Mouse (Mus musculus): ENCODE measurements at regions not wholly inside any gene's neighbourhood (a gene's known extent, or its start where the extent isn't known, plus 50 kb on each side); places are given as distances from the start of the nearest gene placed in this dataset.

DNA sequence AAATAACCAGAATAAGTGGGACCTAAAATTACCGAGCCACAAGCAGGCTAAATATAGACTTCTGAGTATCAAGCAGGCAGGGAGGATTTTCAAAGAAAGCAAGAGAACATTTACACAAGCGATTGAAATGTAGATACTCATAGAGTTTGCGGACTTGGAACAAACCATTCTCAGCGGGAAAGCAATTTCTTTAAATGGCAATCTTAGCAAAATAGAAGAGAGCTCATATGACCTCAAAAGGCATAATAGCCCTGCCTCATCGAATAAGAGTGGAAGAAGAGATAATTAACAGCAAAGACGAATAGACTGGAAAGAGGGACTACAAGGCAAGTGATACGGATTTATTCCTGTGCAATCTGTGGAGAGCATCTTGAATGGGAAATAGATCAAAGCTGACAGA is 163.7 kb upstream of the Gdf10 start:
- Histone ChIP-seq H3K4me1 (ENCODE audit: control insufficient read depth, insufficient read depth, low read length) (no peaks in the 10 kb centered on the region), H3K4me3 (replicated peaks; ENCODE audit: control insufficient read depth, low read depth, low read length) (no peak overlapping the region), H3K27ac (ENCODE audit: control insufficient read depth, insufficient read depth, low read depth, low read length, poor library complexity) (no peak overlapping the region)
- WGBS, result 69% methylated on average over 7 of the region's 7 CpGs
- TF ChIP-seq POLR2A (IDR thresholded peaks at IDR 0.05; ENCODE audit: borderline replicate concordance, control insufficient read depth, low read depth, low read length) (no peak), CTCF (IDR thresholded peaks at IDR 0.05; ENCODE audit: control insufficient read depth, insufficient read depth, low read length) (no peak)

DNA sequence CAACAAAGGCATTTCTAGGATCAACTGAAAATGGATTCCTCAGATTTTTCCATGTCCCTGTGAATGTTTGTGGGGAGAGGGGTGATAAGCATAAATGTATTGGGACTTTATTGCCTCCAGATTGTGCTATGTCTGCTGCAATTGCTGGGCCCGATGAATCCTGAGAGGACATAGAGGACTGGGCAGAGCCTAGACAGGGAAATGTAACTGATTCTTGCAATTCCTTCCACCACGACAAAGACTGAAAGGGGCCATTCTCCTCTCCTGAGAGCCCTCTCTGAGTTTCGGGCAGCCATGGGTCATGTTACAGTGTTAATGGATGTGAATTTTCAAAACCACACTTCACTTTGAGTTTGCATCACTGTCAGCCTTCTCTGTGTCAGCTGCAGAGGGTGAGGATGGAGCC is 159.7 kb upstream of the Gdf10 start:
- TF ChIP-seq CTCF (IDR thresholded peaks at IDR 0.05; ENCODE audit: control insufficient read depth, insufficient read depth, low read length) (no peak), POLR2A (IDR thresholded peaks at IDR 0.05; ENCODE audit: borderline replicate concordance, control insufficient read depth, low read depth, low read length) (no peak)
- H3K4me1 ChIP-seq (ENCODE audit: control insufficient read depth, insufficient read depth, low read length), result no peaks in the 10 kb centered on the region
- H3K27ac ChIP-seq (ENCODE audit: control insufficient read depth, insufficient read depth, low read depth, low read length, poor library complexity), result no peak overlapping the region
- 75% methylated on average over 3 of the region's 3 CpGs for WGBS
- no peak overlapping the region for H3K4me3 ChIP-seq (replicated peaks; ENCODE audit: control insufficient read depth, low read depth, low read length)

DNA sequence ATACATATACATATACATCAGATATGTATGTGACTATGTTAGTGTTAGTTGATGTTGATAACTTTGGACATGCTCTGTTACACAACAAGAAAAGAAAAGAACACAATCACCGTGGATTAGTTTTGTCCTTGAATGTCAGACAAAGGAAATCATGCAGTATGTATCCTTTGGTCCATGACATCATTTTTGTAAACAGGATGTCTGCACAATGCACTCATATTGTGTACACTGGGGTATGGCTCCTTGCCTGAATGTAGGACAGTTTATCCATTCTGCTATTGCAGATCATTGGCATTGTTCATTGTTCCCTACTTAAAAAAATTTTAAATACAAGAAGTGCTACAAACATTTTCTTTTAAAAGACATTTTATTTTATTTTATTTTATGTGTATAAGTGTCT is 157.6 kb upstream of the Gdf10 start:
- 43% methylated on average over 1 of the region's 1 CpGs for WGBS
- no peaks in the 10 kb centered on the region for H3K4me1 ChIP-seq (ENCODE audit: control insufficient read depth, insufficient read depth, low read length)
- no peak overlapping the region for H3K27ac ChIP-seq (ENCODE audit: control insufficient read depth, insufficient read depth, low read depth, low read length, poor library complexity)
- no peak overlapping the region for H3K4me3 ChIP-seq (replicated peaks; ENCODE audit: control insufficient read depth, low read depth, low read length)
- TF ChIP-seq POLR2A (IDR thresholded peaks at IDR 0.05; ENCODE audit: borderline replicate concordance, control insufficient read depth, low read depth, low read length) (no peak), CTCF (IDR thresholded peaks at IDR 0.05; ENCODE audit: control insufficient read depth, insufficient read depth, low read length) (no peak)

DNA sequence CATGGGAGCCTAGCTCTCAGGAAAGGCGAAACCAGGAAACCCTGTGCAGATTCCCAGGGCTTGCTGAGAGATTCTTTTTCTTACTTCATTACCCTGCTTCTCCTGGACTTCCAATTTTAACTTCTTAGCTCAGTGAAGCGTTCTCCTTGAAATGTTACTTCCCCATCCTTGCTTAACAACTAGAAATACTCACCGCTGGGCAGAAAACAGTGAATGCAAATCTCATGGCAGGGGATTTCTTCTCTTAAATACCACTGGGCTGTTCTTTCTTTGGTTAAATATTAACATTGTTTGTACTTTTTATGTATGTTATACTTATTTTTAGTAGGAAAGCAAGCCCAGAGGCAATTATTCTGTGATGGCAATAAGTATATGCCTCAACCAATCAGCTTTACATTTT is 151.0 kb upstream of the Gdf10 start:
- Histone ChIP-seq H3K4me3 (replicated peaks; ENCODE audit: control insufficient read depth, low read depth, low read length) (no peak overlapping the region), H3K27ac (ENCODE audit: control insufficient read depth, insufficient read depth, low read depth, low read length, poor library complexity) (no peak overlapping the region), H3K4me1 (ENCODE audit: control insufficient read depth, insufficient read depth, low read length) (no peaks in the 10 kb centered on the region)
- TF ChIP-seq POLR2A (IDR thresholded peaks at IDR 0.05; ENCODE audit: borderline replicate concordance, control insufficient read depth, low read depth, low read length) (no peak), CTCF (IDR thresholded peaks at IDR 0.05; ENCODE audit: control insufficient read depth, insufficient read depth, low read length) (no peak)
- WGBS, result 69% methylated on average over 3 of the region's 3 CpGs

DNA sequence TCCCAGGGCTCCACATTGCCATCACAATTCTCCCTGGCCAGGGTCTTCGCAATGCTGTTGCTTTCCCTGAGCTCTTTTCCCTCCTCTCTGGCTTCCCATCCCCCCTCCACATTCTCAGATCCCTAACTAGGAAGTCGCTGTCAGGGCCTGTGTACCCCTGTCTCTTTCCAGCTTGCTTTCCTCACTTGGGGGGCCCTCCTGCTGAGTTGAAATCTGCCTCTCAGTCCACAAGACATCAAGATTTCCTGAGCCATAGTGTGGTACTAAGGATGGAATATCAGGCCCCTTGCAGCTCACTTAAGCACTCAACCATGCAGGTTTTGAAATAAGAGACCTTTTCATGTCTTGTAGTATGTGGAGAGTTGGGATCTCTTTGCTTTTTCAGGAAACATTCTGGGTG is 133.8 kb upstream of the Gdf10 start:
- Histone ChIP-seq H3K4me3 (replicated peaks; ENCODE audit: control insufficient read depth, low read depth, low read length) (no peak overlapping the region), H3K27ac (ENCODE audit: control insufficient read depth, insufficient read depth, low read depth, low read length, poor library complexity) (no peak overlapping the region), H3K4me1 (ENCODE audit: control insufficient read depth, insufficient read depth, low read length) (no peaks in the 10 kb centered on the region)
- WGBS, result 54% methylated on average over 2 of the region's 2 CpGs
- no peak for TF ChIP-seq CTCF (IDR thresholded peaks at IDR 0.05; ENCODE audit: control insufficient read depth, insufficient read depth, low read length)
- no peak for TF ChIP-seq POLR2A (IDR thresholded peaks at IDR 0.05; ENCODE audit: borderline replicate concordance, control insufficient read depth, low read depth, low read length)

DNA sequence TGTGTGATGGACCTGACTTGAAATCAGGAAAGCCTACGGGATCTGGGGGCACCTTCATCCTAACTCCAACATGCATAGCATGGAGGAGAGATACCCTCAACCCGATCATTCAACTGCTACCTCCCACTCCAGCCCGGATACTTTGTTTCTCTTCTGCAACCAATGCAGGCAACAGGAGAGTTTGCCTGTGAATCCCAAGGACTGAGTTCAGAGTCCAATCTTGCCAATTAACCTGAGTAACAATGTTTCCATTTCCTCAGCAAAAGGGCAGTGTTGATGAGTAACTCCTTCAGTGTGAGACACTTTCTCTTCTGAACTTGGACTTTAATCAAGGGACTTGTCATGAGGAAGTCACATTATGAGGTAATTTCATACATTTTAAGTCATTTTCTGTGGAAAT is 129.1 kb upstream of the Gdf10 start:
- 72% methylated on average over 3 of the region's 3 CpGs for WGBS
- no peak for TF ChIP-seq CTCF (IDR thresholded peaks at IDR 0.05; ENCODE audit: control insufficient read depth, insufficient read depth, low read length)
- TF ChIP-seq POLR2A (IDR thresholded peaks at IDR 0.05; ENCODE audit: borderline replicate concordance, control insufficient read depth, low read depth, low read length), result no peak
- no peak overlapping the region for H3K27ac ChIP-seq (ENCODE audit: control insufficient read depth, insufficient read depth, low read depth, low read length, poor library complexity)
- no peak overlapping the region for H3K4me3 ChIP-seq (replicated peaks; ENCODE audit: control insufficient read depth, low read depth, low read length)
- H3K4me1 ChIP-seq (ENCODE audit: control insufficient read depth, insufficient read depth, low read length), result no peaks in the 10 kb centered on the region

DNA sequence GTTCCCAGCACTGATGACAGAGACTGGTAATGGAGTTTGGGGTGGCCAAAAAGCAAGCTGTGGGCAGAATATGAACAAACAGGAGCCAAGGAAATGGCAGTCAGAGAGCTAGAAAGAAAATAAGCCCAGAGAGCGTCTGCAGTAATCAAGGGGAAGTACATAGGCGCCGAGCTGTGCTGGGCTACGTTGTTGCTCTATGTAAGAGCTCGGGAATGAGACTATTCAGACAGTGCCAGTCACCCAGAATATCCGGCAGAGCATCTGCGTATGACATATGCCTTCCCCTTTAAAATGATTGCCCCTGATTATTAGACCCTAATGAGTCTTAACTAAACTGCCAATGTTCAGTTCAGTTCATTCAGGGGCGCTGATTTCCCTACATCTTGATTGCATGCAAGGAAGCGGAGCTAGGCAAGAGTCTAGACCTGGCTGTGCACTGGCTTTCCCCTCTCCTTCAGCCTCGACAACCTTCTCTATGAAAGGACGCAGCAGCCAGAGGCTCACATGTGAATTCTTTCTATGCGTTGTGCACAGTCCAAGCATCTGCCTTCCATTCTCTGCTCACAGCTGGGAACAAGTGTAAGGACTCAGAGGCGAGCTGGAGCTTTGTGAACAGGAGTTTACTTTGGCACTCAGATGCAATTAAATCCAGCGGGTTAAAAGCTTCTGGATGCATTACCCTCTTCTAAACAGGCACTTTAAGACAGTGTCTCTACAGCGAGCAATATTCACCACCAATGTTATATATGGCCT is 125.7 kb upstream of the Gdf10 start:
- TF ChIP-seq CTCF (IDR thresholded peaks at IDR 0.05; ENCODE audit: control insufficient read depth, insufficient read depth, low read length) (no peak), POLR2A (IDR thresholded peaks at IDR 0.05; ENCODE audit: borderline replicate concordance, control insufficient read depth, low read depth, low read length) (no peak)
- H3K4me1 ChIP-seq (ENCODE audit: control insufficient read depth, insufficient read depth, low read length), result no peaks in the 10 kb centered on the region
- no peak overlapping the region for H3K27ac ChIP-seq (ENCODE audit: control insufficient read depth, insufficient read depth, low read depth, low read length, poor library complexity)
- 65% methylated on average over 15 of the region's 15 CpGs for WGBS
- H3K4me3 ChIP-seq (replicated peaks; ENCODE audit: control insufficient read depth, low read depth, low read length), result no peak overlapping the region

DNA sequence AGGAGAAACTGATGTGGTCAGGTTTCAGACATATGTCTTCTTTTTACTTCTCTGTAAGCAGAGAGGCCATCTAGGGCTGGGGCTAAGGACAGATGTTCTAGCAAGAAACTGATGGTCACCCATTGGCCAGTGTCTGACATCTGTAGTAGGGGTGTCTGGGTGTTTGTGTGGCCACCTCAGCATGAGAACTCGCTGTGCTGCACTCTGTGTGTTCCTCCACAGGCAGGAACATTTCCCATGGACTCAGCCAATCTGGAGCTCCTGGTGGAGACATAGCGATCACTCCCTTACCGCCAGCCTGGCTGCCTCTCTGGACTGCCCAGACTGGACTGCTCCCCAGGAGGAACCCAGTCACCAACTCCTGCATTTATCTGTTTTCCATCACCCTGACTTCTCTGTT is 119.1 kb upstream of the Gdf10 start:
- no peak for TF ChIP-seq CTCF (IDR thresholded peaks at IDR 0.05; ENCODE audit: control insufficient read depth, insufficient read depth, low read length)
- no peak for TF ChIP-seq POLR2A (IDR thresholded peaks at IDR 0.05; ENCODE audit: borderline replicate concordance, control insufficient read depth, low read depth, low read length)
- WGBS, result 85% methylated on average over 3 of the region's 3 CpGs
- H3K27ac ChIP-seq (ENCODE audit: control insufficient read depth, insufficient read depth, low read depth, low read length, poor library complexity), result no peak overlapping the region; the same call in 1 of the 2 replicates
- no peaks in the 10 kb centered on the region for H3K4me1 ChIP-seq (ENCODE audit: control insufficient read depth, insufficient read depth, low read length)
- H3K4me3 ChIP-seq (replicated peaks; ENCODE audit: control insufficient read depth, low read depth, low read length), result no peak overlapping the region

DNA sequence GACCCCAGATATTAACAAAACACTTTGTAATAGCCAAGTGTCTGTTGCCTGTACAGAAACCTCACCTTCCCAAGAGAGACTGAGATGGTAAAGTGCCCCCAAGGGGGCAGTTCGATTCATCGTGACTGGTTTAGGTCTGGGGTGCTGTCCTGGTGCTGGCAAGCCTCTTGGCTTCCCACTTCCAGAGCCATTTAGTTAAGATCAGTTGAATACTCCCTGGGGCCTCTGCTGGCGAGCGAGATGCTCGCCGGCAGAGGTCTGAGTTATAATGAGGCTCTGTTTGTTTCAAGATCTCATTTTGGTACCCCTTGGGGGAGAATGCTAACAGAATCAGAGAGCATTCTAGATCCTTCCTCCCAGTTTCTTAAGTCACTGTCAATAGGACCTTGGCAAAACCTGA is 118.7 kb upstream of the Gdf10 start:
- H3K27ac ChIP-seq (ENCODE audit: control insufficient read depth, insufficient read depth, low read depth, low read length, poor library complexity), result no peak overlapping the region
- no peak for TF ChIP-seq CTCF (IDR thresholded peaks at IDR 0.05; ENCODE audit: control insufficient read depth, insufficient read depth, low read length)
- TF ChIP-seq POLR2A (IDR thresholded peaks at IDR 0.05; ENCODE audit: borderline replicate concordance, control insufficient read depth, low read depth, low read length), result no peak
- WGBS, result 79% methylated on average over 6 of the region's 6 CpGs
- no peak overlapping the region for H3K4me3 ChIP-seq (replicated peaks; ENCODE audit: control insufficient read depth, low read depth, low read length)
- no peaks in the 10 kb centered on the region for H3K4me1 ChIP-seq (ENCODE audit: control insufficient read depth, insufficient read depth, low read length)

Measured in bone marrow, adult 2 months (tissue).